Mouse (Mus musculus) brain, embryonic 14.5 days (tissue): Measurements from ENCODE around the gene Qrsl1.

Experiments used
- CTCF ChIP-seq: fragments of 200-500 bp; IDR thresholded peaks from 2 replicates; pipeline ENCODE4 v1.5.1; 2012; ENCODE audit warnings: inconsistent platforms, mild to moderate bottlenecking, moderate library complexity, borderline replicate concordance; ENCODE audit not compliant: insufficient read depth, insufficient read length; ENCODE audit errors: extremely low read depth
- POLR2A ChIP-seq: fragments of 200-500 bp; IDR thresholded peaks from 2 replicates; pipeline ENCODE4 v1.6.1; 2012; ENCODE audit warnings: mild to moderate bottlenecking, inconsistent platforms, borderline replicate concordance; ENCODE audit not compliant: poor library complexity, insufficient read depth, insufficient read length, severe bottlenecking; ENCODE audit errors: extremely low read depth

- TF ChIP-seq CTCF (no peak), POLR2A (no peak)
These were observed 5.5 kb downstream of the Qrsl1 start for GRCm38 (mm10) chr10:43896065-43896464.
